Mouse (Mus musculus): ENCODE measurements around the gene Wdr60. TPM values are rescaled to one million over a fixed set of nuclear protein-coding genes. Genes with fewer than 3 reads are reported as not detected.

The Wdr60 gene
- polyA plus RNA-seq, 3 experiments from 2014 or later, result 1.2 to 1.9 TPM; not detected in 1

DNA sequence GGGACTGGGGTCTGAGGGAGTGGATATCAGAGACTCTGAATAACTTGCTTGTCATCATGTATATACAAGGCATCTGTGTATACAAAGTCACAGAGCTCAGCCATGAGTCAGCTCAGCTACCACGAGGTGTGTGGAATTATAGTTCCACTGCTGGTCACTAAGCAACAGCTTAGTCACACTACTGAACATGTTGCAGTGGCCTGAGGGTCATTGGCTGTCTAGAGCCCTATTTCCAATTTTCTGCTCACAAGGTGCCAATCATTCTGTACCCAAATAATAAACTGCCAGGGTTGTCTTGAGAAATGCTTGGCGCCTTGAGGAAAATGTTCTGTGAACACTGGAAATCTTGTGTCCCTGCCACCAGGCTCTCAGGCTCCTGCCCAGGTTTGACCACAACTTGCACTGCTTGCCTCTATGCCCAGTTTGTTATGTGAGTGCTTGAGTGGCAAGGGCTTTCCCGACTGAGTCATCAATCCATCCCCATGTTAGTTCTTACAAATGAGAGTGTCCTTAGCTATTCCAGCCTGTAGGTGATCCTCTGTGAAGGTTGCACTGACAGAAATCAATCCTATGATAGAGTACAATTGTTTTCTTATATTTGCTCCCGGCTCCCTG, 81.3 kb downstream of the Wdr60 start:
- ATAC-seq, result no peak

DNA sequence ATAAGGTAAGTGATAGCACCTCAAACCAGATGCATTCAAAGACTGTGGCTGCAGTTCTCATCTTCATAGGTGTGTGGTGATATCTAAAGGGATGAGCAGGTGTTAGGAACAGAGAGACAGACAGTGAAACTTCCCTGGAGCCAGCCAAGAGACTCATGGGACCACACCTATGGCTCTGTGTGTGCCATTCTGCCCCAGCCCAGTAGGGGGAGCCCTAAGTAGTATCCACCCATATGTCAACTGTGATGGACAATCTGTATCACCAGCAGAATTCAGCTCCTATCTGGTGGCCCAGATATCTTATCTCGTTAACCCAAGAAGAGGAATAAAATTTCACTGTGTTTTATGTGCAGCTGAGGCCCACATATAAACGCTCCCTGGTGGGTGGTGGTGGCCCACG, 85.9 kb downstream of the Wdr60 start:
- ATAC-seq, result no peak

DNA sequence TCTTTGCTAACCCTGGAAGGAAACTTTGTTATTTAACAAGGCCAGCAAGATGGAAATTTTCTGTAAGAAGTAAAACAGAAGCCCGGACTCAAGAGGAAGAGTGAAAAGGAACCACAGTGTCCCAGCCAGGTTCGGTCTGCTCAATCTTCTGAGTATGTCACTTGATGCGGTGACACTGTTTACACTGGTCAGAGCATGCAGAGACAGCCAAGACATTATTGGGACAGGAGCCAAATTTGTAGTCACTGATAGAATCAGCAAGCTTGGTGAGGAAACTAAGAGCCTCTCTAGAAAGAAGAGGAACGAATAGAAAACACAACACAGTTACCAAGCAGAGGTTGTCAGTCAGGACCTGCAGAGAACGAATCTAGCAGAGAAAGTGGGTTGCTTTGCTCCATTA, 93.2 kb downstream of the Wdr60 start:
- ATAC-seq, result no peak

DNA sequence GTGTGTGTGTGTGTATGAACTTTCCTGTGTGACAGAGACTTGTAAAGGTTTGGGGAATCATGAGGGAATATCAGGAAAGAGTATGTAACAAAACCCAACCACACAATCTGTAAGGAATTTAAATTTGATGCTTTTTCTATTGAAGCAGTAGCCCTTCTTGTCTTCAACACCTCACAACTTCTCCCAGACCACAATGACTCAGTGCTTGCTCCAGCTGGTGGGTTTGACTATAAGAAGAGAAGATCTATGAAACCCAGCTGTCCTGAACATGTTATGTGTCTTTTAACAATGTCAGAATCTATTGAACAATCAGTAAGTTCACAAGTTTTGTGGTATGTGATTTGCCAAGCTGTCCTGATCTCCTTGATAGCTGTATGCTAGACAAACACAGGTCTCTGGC, 97.5 kb downstream of the Wdr60 start:
- no peak for ATAC-seq

DNA sequence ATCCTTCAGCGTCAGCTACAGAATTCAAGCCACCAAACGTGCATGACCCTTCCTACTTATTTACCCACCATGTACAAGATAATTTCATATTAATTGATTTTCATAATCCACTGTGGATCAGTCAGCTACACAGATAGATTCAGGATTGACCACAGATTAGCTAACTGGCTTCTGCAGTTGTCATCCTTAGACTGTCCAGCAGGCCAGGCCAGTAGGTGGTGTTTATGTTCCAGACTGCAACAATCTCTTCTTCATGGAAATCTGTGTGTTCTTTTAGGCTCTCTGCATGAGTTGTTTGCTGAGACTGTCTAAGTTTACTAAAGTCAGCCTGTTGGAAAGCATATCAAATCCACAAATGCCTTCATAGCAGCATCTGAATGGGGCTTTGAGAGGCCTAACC, 103.1 kb downstream of the Wdr60 start:
- ATAC-seq, result no peak

DNA sequence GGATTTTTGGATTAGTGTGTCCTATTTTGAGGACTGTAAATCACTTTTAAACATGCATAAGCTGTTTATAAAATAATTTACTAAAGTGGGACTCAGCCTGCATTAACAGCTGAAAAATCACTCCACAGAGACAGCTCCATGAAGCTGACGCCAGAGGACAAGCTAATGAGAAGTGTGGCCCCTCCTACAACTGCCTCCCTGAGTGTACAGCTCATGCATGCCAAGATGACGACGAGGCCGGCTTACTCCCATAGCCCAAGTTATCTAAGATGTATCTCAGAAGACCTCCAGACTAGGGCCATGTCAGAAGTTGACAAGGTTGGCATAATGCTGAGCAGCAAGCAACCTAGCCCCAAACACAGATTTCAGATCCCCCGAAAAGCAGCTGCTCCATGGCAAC, 103.6 kb downstream of the Wdr60 start:
- ATAC-seq, result no peak

DNA sequence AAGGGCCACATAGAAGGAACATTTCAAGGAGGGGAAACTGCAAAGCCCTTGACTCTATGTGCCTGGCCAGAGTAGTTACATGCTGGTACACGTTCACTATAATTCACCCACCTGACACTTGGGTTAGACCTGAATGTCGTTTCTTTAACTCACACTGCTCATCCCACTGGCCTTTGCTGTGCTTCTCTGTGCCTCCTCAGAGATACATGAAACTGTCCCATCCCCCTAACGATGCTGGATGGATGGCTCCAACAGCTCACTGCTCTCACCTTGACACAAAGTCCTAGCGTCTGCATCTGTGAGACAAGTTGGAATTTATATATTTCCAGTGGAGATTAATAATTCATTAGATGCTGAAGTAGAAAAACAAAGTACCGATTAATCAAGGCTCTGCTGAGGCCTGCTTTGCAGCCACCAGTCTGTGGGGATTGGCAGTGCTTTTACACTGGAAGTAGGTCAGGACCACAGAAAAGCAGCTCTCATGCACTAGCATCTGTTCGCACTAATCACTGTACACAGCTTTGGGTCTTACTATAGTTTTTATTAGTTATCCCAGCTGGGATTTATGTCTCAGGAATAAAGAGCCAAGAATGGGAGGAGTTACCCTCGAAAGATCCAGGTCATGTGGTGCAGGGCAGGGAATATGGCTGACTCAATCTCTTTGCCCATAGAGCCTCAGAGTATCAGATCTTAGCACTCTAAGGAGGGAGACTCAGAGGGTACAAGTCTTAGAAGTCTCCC, 105.9 kb downstream of the Wdr60 start:
- ATAC-seq, result no peak

Other genes starting within 250 kb of the Wdr60 start
- gene Zfp386, start 215.3 kb downstream of the Wdr60 start, polyA plus RNA-seq (2017; shearing (Covaris generic)), result 10 to 100 TPM; 45.2 to 60.0 (median 50.7) TPM
- gene Vipr2, start 185.3 kb downstream of the Wdr60 start, polyA plus RNA-seq (2017; shearing (Covaris generic)), result 1 to 10 TPM in 2 of 3 experiments, under 1 TPM in 1; 0.41 to 3.5 (median 2.1) TPM
- gene Gm11027, start 12.4 kb upstream of the Wdr60 start, polyA plus RNA-seq (2017; shearing (Covaris generic)), result 1 to 10 TPM in 1 of 3 experiments, not detected in 2; 2.2 TPM
- gene Esyt2, start 18.2 kb upstream of the Wdr60 start, polyA plus RNA-seq (2017; shearing (Covaris generic)), result 10 to 100 TPM; 42.0 to 63.3 (median 61.0) TPM
- gene Ncapg2, start 142.4 kb upstream of the Wdr60 start, polyA plus RNA-seq (2017; shearing (Covaris generic)), result 10 to 100 TPM in 1 of 3 experiments, 1 to 10 TPM in 2; 4.6 to 54.0 (median 5.7) TPM
- under 1 TPM in 1 of 3 experiments, not detected in 2; 0.14 TPM for gene Ptprn2, start 222.7 kb upstream of the Wdr60 start, polyA plus RNA-seq (2017; shearing (Covaris generic))

Data from inflammation-experienced regulatory T-cells, adult 6 months (primary cell).